Comparison of ENCODE assay signal across 13 mouse cellular contexts in the genomic region with DNA sequence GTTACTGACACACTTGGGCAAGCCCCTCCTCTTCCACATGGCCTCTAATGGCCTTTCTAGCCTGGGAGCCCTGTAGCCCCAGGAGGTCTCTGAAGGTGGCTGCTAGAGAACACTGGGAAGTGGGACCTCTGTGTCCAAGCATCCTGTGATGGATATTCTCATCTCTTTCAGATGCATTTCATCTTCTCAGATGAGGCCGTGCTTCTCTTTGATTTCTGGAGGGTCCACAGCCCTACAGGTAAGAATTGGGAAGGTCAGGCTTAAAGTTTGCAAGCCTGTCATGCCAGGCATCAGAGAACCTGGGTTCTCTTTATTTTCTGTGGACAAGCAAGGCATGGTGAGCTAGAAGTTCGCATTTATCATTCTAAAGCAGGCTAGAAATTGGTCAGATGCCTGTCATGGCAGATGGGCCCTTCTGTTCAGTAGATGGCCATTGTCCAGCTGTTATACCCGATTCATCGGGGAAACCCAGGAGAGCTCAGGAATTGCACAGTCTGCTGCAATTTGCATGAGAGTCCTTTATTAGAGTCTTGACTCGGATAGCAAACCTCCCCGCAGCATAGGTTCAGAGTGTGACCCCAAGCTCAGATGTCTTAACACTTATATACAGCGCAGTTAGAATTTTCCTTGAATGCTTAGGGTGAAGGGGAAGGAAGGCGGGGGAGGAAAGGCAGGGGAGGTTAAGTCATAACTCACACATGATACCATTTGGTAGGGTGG. TPM values are rescaled to one million over a fixed set of nuclear protein-coding genes. Genes with fewer than 3 reads are reported as not detected.
DNase-seq lines count a peak whose midpoint lies in the region; ATAC-seq lines count a peak whose summit lies in the region.
"Had no signal": no experiment of that assay in that cellular context is flagged by ENCODE, and none has a peak within 500 bp of the region (broad histone marks: within the 10 kb centered on the region; RNA-seq: fewer than 3 reads in every experiment).

No protein-coding gene starts in this region.

- H3K9ac ChIP-seq in neural tube, embryonic 11.5 days (ENCODE audit: low read length) = no peak overlapping the region
- H3K9ac ChIP-seq: liver, embryonic 13.5 days had no signal

- no peaks in the 10 kb centered on the region for H3K9me3 ChIP-seq in neural tube, embryonic 11.5 days (ENCODE audit: control insufficient read depth, low read length)
- H3K9me3 ChIP-seq: liver, embryonic 13.5 days had no signal

- H3K4me3 ChIP-seq in neural tube, embryonic 11.5 days (ENCODE audit: low read depth, low read length) = no peak overlapping the region
- H3K4me3 ChIP-seq: liver, embryonic 13.5 days had no signal

- no peaks in the 10 kb centered on the region for H3K27me3 ChIP-seq in neural tube, embryonic 11.5 days (ENCODE audit: control insufficient read depth, insufficient read depth, low read length)
- H3K27me3 ChIP-seq: liver, embryonic 13.5 days had no signal

- H3K27ac ChIP-seq in neural tube, embryonic 11.5 days (ENCODE audit: low read depth, low read length) = peak overlapping the region; percentile 63
- H3K27ac ChIP-seq: liver, embryonic 13.5 days had no signal

- peak; percentile 38 for DNase-seq in embryo, embryonic 10 days (ENCODE audit: low spot score)
- DNase-seq in embryo, embryonic 9.5 days (ENCODE audit: extremely low spot score) = no peak
- peak; percentile 20 to 26 for DNase-seq in right cerebral cortex, postnatal 10 days (ENCODE audit: low spot score in 2 of 2)
- DNase-seq in right cerebral cortex, postnatal 4 days = no peak
- DNase-seq in cerebellum, postnatal 10 days = peak; percentile 72 to 76
- peak; percentile 55 for DNase-seq in neural tube, embryonic 11.5 days (ENCODE audit: low spot score)
- no peak for DNase-seq in frontal cortex, adult 2 months (ENCODE audit: extremely low spot score in 1 of 2, low spot score in 1 of 2)
- DNase-seq in Muller cell, postnatal 12 days (ENCODE audit: inconsistent ontology term) = no peak
- DNase-seq: adrenal gland, adult 8-10 months; kidney, postnatal 14 days; liver, embryonic 13.5 days; lung, postnatal 4 days had no signal

- no peak overlapping the region for H3K4me2 ChIP-seq in neural tube, embryonic 11.5 days (ENCODE audit: low read depth)
- H3K4me2 ChIP-seq: liver, embryonic 13.5 days had no signal

- H3K36me3 ChIP-seq in neural tube, embryonic 11.5 days (ENCODE audit: control insufficient read depth, insufficient read depth, low read length) = no peaks in the 10 kb centered on the region; the same call in 1 of the 2 replicates

- 31% methylated on average over 8 of the region's 8 CpGs for WGBS in neural tube, embryonic 11.5 days

- peaks cover 11% of the 10 kb centered on the region for H3K4me1 ChIP-seq in neural tube, embryonic 11.5 days (ENCODE audit: control insufficient read depth, insufficient read depth, low read length)

- peak; percentile 84 for ATAC-seq in neural tube, embryonic 11.5 days (ENCODE audit: insufficient read depth, low FRiP score, low TSS enrichment)
- ATAC-seq: forebrain, embryonic 14.5 days had no signal

RNA-seq across cellular contexts. Expression of gene Slc31a2, which starts 30.3 kb away (rescaled TPM):
- 13.0 and 17.2 TPM in 2 replicates for polyA plus RNA-seq in neural tube, embryonic 11.5 days (2014; fragmentation: Nextera tagmentation; extraction: Ambion mirVana)
- polyA plus RNA-seq in frontal cortex, adult 2 months (2012; rRNA removed) = 10.3 and 11.6 TPM in 2 replicates

Comparison
In these comparisons a context has a peak if more than half of its experiments do, and no peak if none do; other contexts are left out.
1. DNase-seq: peak in embryo, embryonic 10 days (single experiment), right cerebral cortex, postnatal 10 days (2 of 2), cerebellum, postnatal 10 days (2 of 2) and neural tube, embryonic 11.5 days (single experiment); none in embryo, embryonic 9.5 days (single experiment), right cerebral cortex, postnatal 4 days (single experiment), frontal cortex, adult 2 months (0 of 2) and Muller cell, postnatal 12 days (single experiment).